Mouse (Mus musculus) G1E-ER4 (cell line): Measurements from ENCODE around the gene Pcca. TPM values are rescaled to one million over a fixed set of nuclear protein-coding genes. Genes with fewer than 3 reads are reported as not detected.
A peak's percentile ranks its signal among the peaks of the same experiment; 100 is the strongest.

ENCODE experiments used
- GATA1 ChIP-seq: IDR thresholded peaks from one replicate; pipeline ENCODE4 v1.8.0; 2012; ENCODE audit warnings: low read length, inconsistent platforms
- polyA plus RNA-seq: library from polyadenylated mRNA; stranded (reverse); fragments of >175 nt; gene quantifications from 2 replicates; pipeline ENCODE4 v1.2.3, GENCODE M21; 2012

Gene Pcca
- polyA plus RNA-seq, 1 experiment = 26.9 TPM

- no peak for TF ChIP-seq GATA1
Measured at GRCm38 (mm10) chr14:122528475-122528874, 5.6 kb upstream of the Pcca start.

- TF ChIP-seq GATA1 = no peak
Measured at GRCm38 (mm10) chr14:122535986-122536385, 1.9 kb downstream of the Pcca start.

GRCm38 (mm10) chr14:122548421-122548820, 14.3 kb downstream of the Pcca start:
- TF ChIP-seq GATA1 = no peak

GRCm38 (mm10) chr14:122548905-122549304, 14.8 kb downstream of the Pcca start:
- TF ChIP-seq GATA1 = no peak

DNA sequence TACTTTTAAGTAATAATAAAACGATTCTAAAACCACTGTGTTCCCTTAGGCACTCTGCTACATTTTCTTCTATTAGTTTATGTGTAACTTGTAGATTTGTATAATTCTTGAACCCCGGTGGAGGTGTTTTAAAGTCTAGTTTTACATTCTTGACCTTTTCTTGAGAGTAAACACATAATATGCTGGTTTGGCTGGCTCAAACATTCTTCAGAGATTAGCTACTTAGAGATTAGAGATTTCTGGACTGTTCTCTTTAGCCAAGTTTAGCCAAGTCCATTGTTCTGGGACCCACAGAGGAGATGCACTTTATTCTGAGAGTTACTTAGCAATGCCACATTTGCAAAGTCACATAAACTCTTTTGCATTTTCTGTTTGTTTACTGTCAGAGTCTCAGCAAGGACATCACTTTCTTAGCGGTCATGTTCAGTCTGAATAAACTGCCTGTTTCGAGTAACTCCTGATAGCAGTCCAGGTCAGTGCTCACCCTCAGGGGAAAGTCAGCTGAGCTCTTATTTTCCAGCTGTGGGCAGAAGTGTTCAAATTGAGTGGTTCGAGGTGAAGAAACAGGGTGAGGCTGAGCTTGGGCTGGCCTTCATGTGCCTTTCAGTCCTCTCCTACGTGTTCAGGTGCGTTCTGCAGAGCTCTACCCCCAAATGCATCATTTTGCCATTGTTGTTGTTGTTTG, 18.8 kb downstream of the Pcca start:
- no peak for TF ChIP-seq GATA1

DNA sequence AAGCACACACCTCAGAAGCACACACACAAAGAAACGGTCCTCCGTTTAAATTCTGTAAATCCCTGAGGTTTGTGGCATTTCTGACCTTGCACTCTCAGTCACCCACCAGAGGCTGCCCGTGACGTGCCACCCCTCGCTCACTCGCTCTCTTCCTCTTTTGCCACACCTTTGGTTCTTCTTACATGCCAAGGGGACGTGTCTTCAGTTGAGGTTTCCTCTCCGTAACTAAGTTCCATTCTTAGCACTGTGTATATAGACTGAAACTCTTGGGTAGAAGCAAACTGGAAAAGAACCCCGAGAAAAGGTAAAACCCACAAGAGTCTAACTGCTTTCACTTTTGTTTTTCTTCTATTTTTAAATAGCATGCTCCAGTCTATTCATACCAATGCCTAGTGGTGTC, 23.2 kb downstream of the Pcca start:
- TF ChIP-seq GATA1 = no peak

- TF ChIP-seq GATA1 = no peak
Measured at GRCm38 (mm10) chr14:122570862-122571261, 36.7 kb downstream of the Pcca start.

DNA sequence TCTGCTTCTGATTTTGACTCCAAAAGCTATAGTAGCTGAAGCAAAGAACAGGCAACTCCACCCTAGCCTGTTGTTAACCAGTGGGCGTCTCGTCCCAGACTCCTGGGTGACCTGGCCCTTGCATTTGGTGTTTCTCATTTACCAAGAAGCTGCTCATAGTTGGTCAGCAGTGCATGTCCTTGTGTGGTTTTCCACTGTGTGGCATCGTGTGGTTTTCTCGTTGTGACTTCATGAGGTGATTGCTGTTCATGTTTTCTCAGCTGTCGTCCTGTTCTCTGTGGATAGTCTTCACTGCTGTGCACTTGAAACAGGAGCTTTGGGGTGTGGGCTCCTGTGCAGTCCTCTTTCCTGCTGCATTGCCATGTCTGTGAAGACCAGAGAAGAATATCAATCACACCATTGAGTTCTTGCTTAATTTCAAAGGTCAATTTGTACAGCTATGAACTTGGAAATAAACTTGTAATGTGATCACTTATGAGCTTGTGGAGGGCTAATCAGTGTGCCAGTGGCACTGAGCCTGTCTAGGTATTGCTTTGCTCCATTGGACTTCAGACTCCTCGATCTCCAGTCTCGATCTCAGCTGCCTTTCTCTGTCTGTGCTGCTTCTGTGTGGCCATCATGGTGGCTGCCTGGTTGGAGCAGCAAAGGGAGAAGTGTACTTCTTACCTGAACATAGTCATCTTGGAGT, 40.1 kb downstream of the Pcca start:
- TF ChIP-seq GATA1 = no peak

GRCm38 (mm10) chr14:122577816-122578215, 43.7 kb downstream of the Pcca start:
- TF ChIP-seq GATA1 = no peak

- no peak for TF ChIP-seq GATA1
Measured at GRCm38 (mm10) chr14:122582057-122582456, 47.9 kb downstream of the Pcca start.

GRCm38 (mm10) chr14:122582491-122583077, 48.5 kb downstream of the Pcca start:
- TF ChIP-seq GATA1 = no peak

GRCm38 (mm10) chr14:122586942-122587341, 52.8 kb downstream of the Pcca start:
- no peak for TF ChIP-seq GATA1

GRCm38 (mm10) chr14:122597534-122597933, 63.4 kb downstream of the Pcca start:
- no peak for TF ChIP-seq GATA1

GRCm38 (mm10) chr14:122598802-122599201, 64.7 kb downstream of the Pcca start:
- TF ChIP-seq GATA1 = peak; percentile 44

GRCm38 (mm10) chr14:122599839-122600238, 65.7 kb downstream of the Pcca start:
- no peak for TF ChIP-seq GATA1

- TF ChIP-seq GATA1 = no peak
Measured at GRCm38 (mm10) chr14:122602701-122603100, 68.6 kb downstream of the Pcca start.

- no peak for TF ChIP-seq GATA1
Measured at GRCm38 (mm10) chr14:122606499-122606898, 72.4 kb downstream of the Pcca start.

- no peak for TF ChIP-seq GATA1
Measured at GRCm38 (mm10) chr14:122607456-122607855, 73.3 kb downstream of the Pcca start.
